Mouse (Mus musculus): ENCODE data around the gene Olfr725. TPM values are rescaled to one million over a fixed set of nuclear protein-coding genes. Genes with fewer than 3 reads are reported as not detected.

Olfr725 gene
- polyA plus RNA-seq (2015; fragmentation: Nextera tagmentation; extraction: Ambion mirVana), result not detected in 2 replicates

DNA sequence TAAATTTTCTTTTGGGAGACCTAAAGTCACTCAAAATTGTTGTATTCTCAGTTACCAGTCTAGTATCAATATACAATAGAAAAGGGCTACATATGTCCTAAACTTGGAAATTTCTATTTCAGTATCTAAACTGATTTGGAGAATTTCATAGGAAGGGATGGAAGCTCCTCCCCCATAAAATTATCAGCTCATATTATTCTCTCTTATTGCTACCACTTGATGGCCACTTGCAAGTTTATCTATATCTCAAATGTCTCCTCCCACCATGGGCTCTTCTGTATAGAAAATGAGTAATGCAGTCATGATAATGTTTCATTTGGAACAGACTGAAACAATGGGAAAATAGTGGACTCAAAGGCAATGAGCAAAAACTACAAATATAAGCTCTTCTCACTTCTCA is at the start of gene Olfr725:
Olfr725 (minus strand) TSS at position 101 of the 400 bp plus-strand sequence.
- no peaks in the 10 kb centered on the region for H3K4me1 ChIP-seq (ENCODE audit: insufficient read depth, low read depth, low read length)
- no peak for ATAC-seq
- no peak within 1 kb of the TSS for H3K27ac ChIP-seq (ENCODE audit: low read length)
- H3K27me3 ChIP-seq (replicated peaks; ENCODE audit: insufficient read depth, low read length), result no peaks in the 10 kb centered on the region
- TF ChIP-seq EP300 (IDR thresholded peaks at IDR 0.05), result no peak
- TF ChIP-seq CTCF (IDR thresholded peaks at IDR 0.05), result no peak
- no peak for DNase-seq (ENCODE audit: low spot score)
- H3K36me3 ChIP-seq (ENCODE audit: insufficient read depth, low read length), result no peaks in the 10 kb centered on the region
- no peaks in the 10 kb centered on the region for H3K9me3 ChIP-seq (ENCODE audit: low read length)
- H3K9ac ChIP-seq (replicated peaks; ENCODE audit: low read depth), result no peak within 1 kb of the TSS
- H3K4me2 ChIP-seq (replicated peaks; ENCODE audit: low read depth, low read length), result no peak within 1 kb of the TSS
- H3K4me3 ChIP-seq (ENCODE audit: low read depth, low read length), result no peak within 1 kb of the TSS

DNA sequence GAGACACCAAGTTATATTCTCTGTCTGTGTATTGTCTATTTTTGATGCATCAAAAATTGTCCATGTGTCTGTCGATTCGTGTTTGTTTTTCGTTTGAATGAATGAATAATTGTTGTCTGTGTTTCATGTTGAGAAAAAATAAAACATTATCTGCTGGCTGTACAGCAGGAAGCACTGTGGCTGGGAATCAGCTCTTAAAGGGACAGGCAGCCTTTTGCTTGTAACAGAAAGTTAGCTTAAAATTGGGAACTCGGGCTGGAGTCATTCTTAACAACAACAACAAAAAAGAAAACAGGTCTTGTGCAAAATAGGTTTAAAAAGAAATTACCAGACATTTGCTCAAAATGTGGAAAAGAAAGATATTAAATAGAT is 22.5 kb upstream of the Olfr725 start:
- no peak overlapping the region for H3K27ac ChIP-seq (ENCODE audit: low read length)
- H3K4me1 ChIP-seq (ENCODE audit: insufficient read depth, low read depth, low read length), result no peaks in the 10 kb centered on the region; the same call in 1 of the 2 replicates
- no peak overlapping the region for H3K9ac ChIP-seq (replicated peaks; ENCODE audit: low read depth)
- H3K27me3 ChIP-seq (replicated peaks; ENCODE audit: insufficient read depth, low read length), result no peaks in the 10 kb centered on the region
- under 1% methylated on average over 4 of the region's 4 CpGs for WGBS
- no peaks in the 10 kb centered on the region for H3K9me3 ChIP-seq (ENCODE audit: low read length)
- TF ChIP-seq EP300 (IDR thresholded peaks at IDR 0.05) (no peak), CTCF (IDR thresholded peaks at IDR 0.05) (no peak)
- no peak for DNase-seq (ENCODE audit: low spot score)
- no peaks in the 10 kb centered on the region for H3K36me3 ChIP-seq (ENCODE audit: insufficient read depth, low read length)
- peak overlapping the region; percentile 56 for H3K4me3 ChIP-seq (ENCODE audit: low read depth, low read length)
- peak overlapping the region; percentile 96 for H3K4me2 ChIP-seq (replicated peaks; ENCODE audit: low read depth, low read length)
- ATAC-seq, result peak; percentile 43; the same call in 1 of the 2 replicates

DNA sequence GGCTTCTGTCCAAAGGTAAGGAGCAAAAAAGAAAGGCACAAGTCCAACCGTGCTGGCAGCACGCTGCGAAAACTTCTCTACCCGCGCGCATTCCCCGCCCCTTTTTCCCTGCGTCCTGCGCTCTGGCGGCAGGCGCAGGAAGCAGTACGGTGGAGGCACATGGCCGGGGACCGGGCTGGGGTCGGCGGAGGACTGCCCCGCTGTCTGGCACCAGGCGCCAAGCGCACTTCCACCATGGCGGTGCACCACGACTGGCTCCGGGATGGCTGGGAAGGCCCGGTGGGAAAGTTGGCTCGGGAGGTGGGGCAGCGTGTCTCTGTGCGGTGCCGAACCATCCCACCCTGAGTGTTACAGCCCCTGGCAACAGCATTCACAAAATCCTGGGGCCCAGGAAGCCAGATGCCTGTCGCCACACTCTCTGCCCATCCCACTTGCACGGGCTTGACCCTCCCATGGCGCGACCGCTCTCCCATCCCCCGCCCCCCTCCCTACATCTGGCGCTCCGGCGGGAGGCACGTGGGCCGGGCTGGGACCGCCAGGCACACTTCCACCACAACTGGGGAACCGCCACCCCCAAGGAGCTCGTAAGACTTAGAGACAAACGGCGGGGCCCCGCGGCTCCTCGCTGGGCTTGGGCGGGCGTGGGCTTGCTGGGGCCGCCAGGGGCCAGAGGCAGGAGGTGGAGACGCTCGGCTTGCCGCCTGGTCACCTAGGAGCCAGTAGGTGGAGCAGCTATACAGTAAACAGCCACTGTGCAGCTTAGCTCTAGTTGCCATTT is 22.0 kb upstream of the Olfr725 start:
- H3K27ac ChIP-seq (ENCODE audit: low read length), result no peak overlapping the region
- no peak overlapping the region for H3K9ac ChIP-seq (replicated peaks; ENCODE audit: low read depth)
- 1% methylated on average over 47 of the region's 52 CpGs for WGBS
- H3K27me3 ChIP-seq (replicated peaks; ENCODE audit: insufficient read depth, low read length), result no peaks in the 10 kb centered on the region
- DNase-seq (ENCODE audit: low spot score), result peak; percentile 68
- TF ChIP-seq EP300 (IDR thresholded peaks at IDR 0.05) (no peak), CTCF (IDR thresholded peaks at IDR 0.05) (peak; percentile 66)
- H3K4me3 ChIP-seq (ENCODE audit: low read depth, low read length), result peak overlapping the region; percentile 56
- no peaks in the 10 kb centered on the region for H3K9me3 ChIP-seq (ENCODE audit: low read length)
- peak; percentile 87 for ATAC-seq
- H3K4me1 ChIP-seq (ENCODE audit: insufficient read depth, low read depth, low read length), result no peaks in the 10 kb centered on the region; the same call in 1 of the 2 replicates
- H3K36me3 ChIP-seq (ENCODE audit: insufficient read depth, low read length), result no peaks in the 10 kb centered on the region
- peak overlapping the region; percentile 96 for H3K4me2 ChIP-seq (replicated peaks; ENCODE audit: low read depth, low read length)

DNA sequence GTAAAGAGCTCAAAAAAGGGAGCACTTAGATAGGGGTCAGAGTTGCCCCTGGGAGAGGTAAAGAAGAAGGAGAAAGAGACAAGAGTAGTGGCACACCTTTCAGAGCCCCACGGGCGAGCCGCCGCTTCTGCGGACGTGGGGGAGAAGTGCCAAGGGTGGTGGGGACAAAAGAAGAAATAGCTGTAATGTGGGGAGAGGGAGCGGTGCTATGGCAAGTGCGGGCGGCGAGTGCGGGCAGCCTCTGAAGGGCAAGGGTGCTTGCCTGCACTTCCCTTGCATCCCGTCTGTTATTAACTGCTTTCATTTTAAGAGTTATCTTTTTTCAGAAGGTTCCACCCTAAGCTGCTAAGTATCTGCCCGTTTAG is 21.4 kb upstream of the Olfr725 start:
- Histone ChIP-seq H3K9me3 (ENCODE audit: low read length) (no peaks in the 10 kb centered on the region), H3K27ac (ENCODE audit: low read length) (no peak overlapping the region), H3K9ac (replicated peaks; ENCODE audit: low read depth) (no peak overlapping the region), H3K4me3 (ENCODE audit: low read depth, low read length) (peak overlapping the region; percentile 56), H3K36me3 (ENCODE audit: insufficient read depth, low read length) (no peaks in the 10 kb centered on the region), H3K27me3 (replicated peaks; ENCODE audit: insufficient read depth, low read length) (no peaks in the 10 kb centered on the region), H3K4me2 (replicated peaks; ENCODE audit: low read depth, low read length) (peak overlapping the region; percentile 96), H3K4me1 (ENCODE audit: insufficient read depth, low read depth, low read length) (no peaks in the 10 kb centered on the region; the same call in 1 of the 2 replicates)
- ATAC-seq, result 0 out of 2 replicates have a peak, but pooled peaks have one; percentile 4
- under 1% methylated on average over 13 of the region's 13 CpGs for WGBS
- TF ChIP-seq EP300 (IDR thresholded peaks at IDR 0.05) (no peak), CTCF (IDR thresholded peaks at IDR 0.05) (no peak)
- DNase-seq (ENCODE audit: low spot score), result no peak

DNA sequence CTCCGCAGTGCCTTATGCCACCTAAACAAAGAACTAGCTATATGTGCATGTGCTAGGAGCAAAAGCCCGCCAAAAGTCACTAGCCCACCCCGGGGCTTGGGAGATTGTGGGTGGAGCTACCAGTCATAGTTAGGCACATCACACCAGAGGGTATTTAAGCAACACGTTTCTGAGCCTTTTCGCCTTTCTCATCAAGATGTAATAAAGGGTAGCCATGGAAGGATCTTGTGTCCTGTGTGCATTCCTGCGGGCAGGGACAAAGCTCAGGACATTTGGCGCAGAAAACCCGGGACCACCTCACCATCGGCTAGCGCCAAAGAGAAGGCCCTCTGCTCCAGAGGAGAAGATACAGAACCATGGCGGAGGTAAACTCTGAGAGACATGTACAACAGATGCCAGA is 21.0 kb upstream of the Olfr725 start:
- H3K36me3 ChIP-seq (ENCODE audit: insufficient read depth, low read length), result no peaks in the 10 kb centered on the region
- H3K27ac ChIP-seq (ENCODE audit: low read length), result no peak overlapping the region
- no peak overlapping the region for H3K9ac ChIP-seq (replicated peaks; ENCODE audit: low read depth)
- TF ChIP-seq CTCF (IDR thresholded peaks at IDR 0.05) (no peak), EP300 (IDR thresholded peaks at IDR 0.05) (no peak)
- DNase-seq (ENCODE audit: low spot score) (no peak), ATAC-seq (no peak)
- peak overlapping the region; percentile 96 for H3K4me2 ChIP-seq (replicated peaks; ENCODE audit: low read depth, low read length)
- H3K4me3 ChIP-seq (ENCODE audit: low read depth, low read length), result peak overlapping the region; percentile 56; the same call in 1 of the 2 replicates
- H3K4me1 ChIP-seq (ENCODE audit: insufficient read depth, low read depth, low read length), result no peaks in the 10 kb centered on the region; the same call in 1 of the 2 replicates
- no peaks in the 10 kb centered on the region for H3K27me3 ChIP-seq (replicated peaks; ENCODE audit: insufficient read depth, low read length)
- WGBS, result 21% methylated on average over 11 of the region's 11 CpGs
- no peaks in the 10 kb centered on the region for H3K9me3 ChIP-seq (ENCODE audit: low read length)

DNA sequence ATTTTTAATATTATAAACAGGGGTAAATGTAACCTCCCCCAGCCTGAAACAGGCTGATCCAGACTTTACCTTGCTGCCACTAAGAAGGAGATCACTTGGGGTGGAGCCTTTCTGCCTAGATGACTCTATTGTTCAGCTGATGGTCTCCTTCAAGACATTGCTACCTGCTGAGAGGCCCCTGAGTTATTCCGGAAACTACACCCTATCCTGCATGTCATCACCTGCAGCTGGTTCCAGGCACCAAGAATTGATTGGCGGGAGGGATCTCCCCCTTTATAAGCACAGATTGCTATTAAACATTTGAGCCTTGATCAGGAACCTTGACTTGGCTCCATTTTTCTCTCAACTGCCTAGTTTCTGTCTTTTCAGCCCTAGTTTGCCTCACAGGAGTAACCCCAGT is 8.1 kb downstream of the Olfr725 start:
- no peak for ATAC-seq
- no peaks in the 10 kb centered on the region for H3K4me1 ChIP-seq (ENCODE audit: insufficient read depth, low read depth, low read length)
- WGBS, result 85% methylated on average over 2 of the region's 2 CpGs

More for the DNA sequence above, 8.1 kb downstream of the Olfr725 start:
- H3K9me3 ChIP-seq (ENCODE audit: low read length), result no peaks in the 10 kb centered on the region
- H3K4me2 ChIP-seq (replicated peaks; ENCODE audit: low read depth, low read length), result no peak overlapping the region
- no peaks in the 10 kb centered on the region for H3K27me3 ChIP-seq (replicated peaks; ENCODE audit: insufficient read depth, low read length)
- TF ChIP-seq EP300 (IDR thresholded peaks at IDR 0.05), result no peak
- no peak for TF ChIP-seq CTCF (IDR thresholded peaks at IDR 0.05)
- H3K27ac ChIP-seq (ENCODE audit: low read length), result no peak overlapping the region
- H3K9ac ChIP-seq (replicated peaks; ENCODE audit: low read depth), result no peak overlapping the region
- H3K4me3 ChIP-seq (ENCODE audit: low read depth, low read length), result no peak overlapping the region
- no peak for DNase-seq (ENCODE audit: low spot score)
- no peaks in the 10 kb centered on the region for H3K36me3 ChIP-seq (ENCODE audit: insufficient read depth, low read length)

All from lung, postnatal 0 days (tissue).